In genomic region chr4:108838031-108838430, GRCm38 (mm10) we compare ENCODE assay signal across 9 mouse cellular contexts. TPM values are rescaled to one million over a fixed set of nuclear protein-coding genes. Genes with fewer than 3 reads are reported as not detected.
DNase-seq lines count a peak whose midpoint lies in the region; ATAC-seq and TF ChIP-seq lines count a peak whose summit lies in the region.
"Had no signal": no experiment of that assay in that cellular context is flagged by ENCODE, and none has a peak within 500 bp of the region (broad histone marks: within the 10 kb centered on the region; RNA-seq: fewer than 3 reads in every experiment).

No protein-coding gene starts in this region.

- WGBS in intestine, embryonic 16.5 days, result 70% methylated on average over 4 of the region's 4 CpGs
- whole genome bisulfite sequencing in intestine, postnatal 0 days, result 74% methylated on average over 4 of the region's 4 CpGs
- WGBS in forebrain, embryonic 10.5 days, result 89% methylated on average over 4 of the region's 4 CpGs

- H3K27ac ChIP-seq in intestine, embryonic 16.5 days (ENCODE audit: low read length), result no peak overlapping the region
- H3K27ac ChIP-seq in intestine, postnatal 0 days (ENCODE audit: low read depth, low read length), result no peak overlapping the region
- H3K27ac ChIP-seq in forebrain, embryonic 10.5 days, result no peak overlapping the region
- H3K27ac ChIP-seq: embryonic facial prominence, embryonic 15.5 days; hindbrain, embryonic 10.5 days had no signal

- DNase-seq in NIH3T3 (ENCODE audit: low read depth), result peak; percentile 64
- DNase-seq in cerebellum, adult 9-10 months, result peak; percentile 78
- peak; percentile 22 for DNase-seq in heart, postnatal 4 days
- no peak for DNase-seq in forebrain, embryonic 10.5 days (ENCODE audit: extremely low spot score, low spot score)
- no peak for DNase-seq in liver

- ATAC-seq in intestine, embryonic 16.5 days, result no peak
- ATAC-seq in intestine, postnatal 0 days, result no peak

- H3K9ac ChIP-seq in intestine, embryonic 16.5 days (ENCODE audit: low read depth, low read length), result peak overlapping the region; percentile 1; the same call in 1 of the 2 replicates
- no peak overlapping the region for H3K9ac ChIP-seq in intestine, postnatal 0 days (ENCODE audit: low read depth, low read length)
- H3K9ac ChIP-seq: embryonic facial prominence, embryonic 15.5 days had no signal

- no peak overlapping the region for H3K4me3 ChIP-seq in intestine, embryonic 16.5 days (ENCODE audit: low read length)
- no peak overlapping the region for H3K4me3 ChIP-seq in intestine, postnatal 0 days (ENCODE audit: low read depth, low read length)
- no peak overlapping the region for H3K4me3 ChIP-seq in forebrain, embryonic 10.5 days
- H3K4me3 ChIP-seq: embryonic facial prominence, embryonic 15.5 days; hindbrain, embryonic 10.5 days had no signal

- no peak for TF ChIP-seq CTCF in intestine, postnatal 0 days (IDR thresholded peaks at IDR 0.05; ENCODE audit: low read depth)

- H3K9me3 ChIP-seq in intestine, embryonic 16.5 days (ENCODE audit: control insufficient read depth, low read length), result no peaks in the 10 kb centered on the region
- H3K9me3 ChIP-seq in intestine, postnatal 0 days (ENCODE audit: control insufficient read depth), result no peaks in the 10 kb centered on the region
- no peaks in the 10 kb centered on the region for H3K9me3 ChIP-seq in forebrain, embryonic 10.5 days
- H3K9me3 ChIP-seq: embryonic facial prominence, embryonic 15.5 days; hindbrain, embryonic 10.5 days had no signal

- H3K27me3 ChIP-seq in intestine, embryonic 16.5 days (replicated peaks; ENCODE audit: control insufficient read depth, insufficient read depth, low read length), result no peaks in the 10 kb centered on the region
- no peaks in the 10 kb centered on the region for H3K27me3 ChIP-seq in intestine, postnatal 0 days (replicated peaks; ENCODE audit: control insufficient read depth, insufficient read depth, low read length)
- no peaks in the 10 kb centered on the region for H3K27me3 ChIP-seq in forebrain, embryonic 10.5 days (ENCODE audit: poor library complexity, severe bottlenecking)
- H3K27me3 ChIP-seq: embryonic facial prominence, embryonic 15.5 days had no signal

- no peaks in the 10 kb centered on the region for H3K36me3 ChIP-seq in intestine, embryonic 16.5 days (ENCODE audit: control insufficient read depth, insufficient read depth, low read length)
- H3K36me3 ChIP-seq in intestine, postnatal 0 days (ENCODE audit: control insufficient read depth, insufficient read depth), result no peaks in the 10 kb centered on the region
- peaks cover 25% of the 10 kb centered on the region for H3K36me3 ChIP-seq in forebrain, embryonic 10.5 days (replicated peaks)
- H3K36me3 ChIP-seq: embryonic facial prominence, embryonic 15.5 days had no signal

- H3K4me2 ChIP-seq in intestine, embryonic 16.5 days (ENCODE audit: low read depth, low read length), result no peak overlapping the region
- no peak overlapping the region for H3K4me2 ChIP-seq in intestine, postnatal 0 days (replicated peaks; ENCODE audit: low read depth)
- H3K4me2 ChIP-seq: embryonic facial prominence, embryonic 15.5 days had no signal

- H3K4me1 ChIP-seq in intestine, embryonic 16.5 days (ENCODE audit: control insufficient read depth, insufficient read depth, low read length), result peaks cover 15% of the 10 kb centered on the region
- H3K4me1 ChIP-seq in intestine, postnatal 0 days (replicated peaks; ENCODE audit: control insufficient read depth, insufficient read depth, low read length), result no peaks in the 10 kb centered on the region
- H3K4me1 ChIP-seq in forebrain, embryonic 10.5 days, result peaks cover 24% of the 10 kb centered on the region

RNA-seq across cellular contexts. Expression of gene Txndc12, which starts 3.6 kb away (rescaled TPM):
- 81.9 and 91.0 TPM in 2 replicates for polyA plus RNA-seq in intestine, embryonic 16.5 days (2015; fragmentation: Nextera tagmentation; extraction: Ambion mirVana)
- 52.3 and 52.7 TPM in 2 replicates for polyA plus RNA-seq in intestine, postnatal 0 days (2015; fragmentation: Nextera tagmentation; extraction: Ambion mirVana)
- total RNA-seq in heart, postnatal 4 days (2021), result 10 to 100 TPM; 83.3 to 86.4 TPM
- 91.5 and 94.5 TPM in 2 replicates for polyA plus RNA-seq in forebrain, embryonic 10.5 days (2016; fragmentation: Nextera tagmentation; extraction: Ambion mirVana)

RNA-seq across cellular contexts. Expression of gene Btf3l4, which starts 4.6 kb away (rescaled TPM):
- polyA plus RNA-seq in intestine, embryonic 16.5 days (2015; fragmentation: Nextera tagmentation; extraction: Ambion mirVana), result 113 and 115 TPM in 2 replicates
- 94.8 and 101 TPM in 2 replicates for polyA plus RNA-seq in intestine, postnatal 0 days (2015; fragmentation: Nextera tagmentation; extraction: Ambion mirVana)
- 100 to 1,000 TPM; 130 to 132 TPM for total RNA-seq in heart, postnatal 4 days (2021)
- polyA plus RNA-seq in forebrain, embryonic 10.5 days (2016; fragmentation: Nextera tagmentation; extraction: Ambion mirVana), result 213 and 218 TPM in 2 replicates

RNA-seq across cellular contexts. Expression of gene Kti12, which starts 9.6 kb away (rescaled TPM):
- 52.4 and 53.2 TPM in 2 replicates for polyA plus RNA-seq in intestine, embryonic 16.5 days (2015; fragmentation: Nextera tagmentation; extraction: Ambion mirVana)
- 20.4 and 22.7 TPM in 2 replicates for polyA plus RNA-seq in intestine, postnatal 0 days (2015; fragmentation: Nextera tagmentation; extraction: Ambion mirVana)
- total RNA-seq in heart, postnatal 4 days (2021), result 10 to 100 TPM; 16.5 to 17.2 TPM
- polyA plus RNA-seq in forebrain, embryonic 10.5 days (2016; fragmentation: Nextera tagmentation; extraction: Ambion mirVana), result 64.1 and 65.3 TPM in 2 replicates

RNA-seq across cellular contexts. Expression of gene A730015C16Rik, which starts 10.4 kb away (rescaled TPM):
- 0.83 and 1.1 TPM in 2 replicates for polyA plus RNA-seq in intestine, embryonic 16.5 days (2015; fragmentation: Nextera tagmentation; extraction: Ambion mirVana)
- 0.42 and 0.48 TPM in 2 replicates for polyA plus RNA-seq in intestine, postnatal 0 days (2015; fragmentation: Nextera tagmentation; extraction: Ambion mirVana)
- not detected for total RNA-seq in heart, postnatal 4 days (2021)
- polyA plus RNA-seq in forebrain, embryonic 10.5 days (2016; fragmentation: Nextera tagmentation; extraction: Ambion mirVana), result 1.4 and 1.7 TPM in 2 replicates

RNA-seq across cellular contexts. Expression of gene Rab3b, which starts 40.8 kb away (rescaled TPM):
- polyA plus RNA-seq in intestine, embryonic 16.5 days (2015; fragmentation: Nextera tagmentation; extraction: Ambion mirVana), result 8.6 and 9.8 TPM in 2 replicates
- polyA plus RNA-seq in intestine, postnatal 0 days (2015; fragmentation: Nextera tagmentation; extraction: Ambion mirVana), result 12.0 and 12.7 TPM in 2 replicates
- 1 to 10 TPM; 1.0 to 1.3 TPM for total RNA-seq in heart, postnatal 4 days (2021)
- 17.8 and 19.6 TPM in 2 replicates for polyA plus RNA-seq in forebrain, embryonic 10.5 days (2016; fragmentation: Nextera tagmentation; extraction: Ambion mirVana)

Comparison
In these comparisons a context has a peak if more than half of its experiments do, and no peak if none do; other contexts are left out.
1. DNase-seq: peak in NIH3T3 (single experiment), cerebellum, adult 9-10 months (single experiment) and heart, postnatal 4 days (single experiment); none in forebrain, embryonic 10.5 days (single experiment) and liver (single experiment).